Mouse (Mus musculus) T-helper 17 cell (primary cell): ENCODE results near the gene Acrbp.

Source experiments
- in situ Hi-C, 2 experiments: fragments of 300-600 bp; cut with MboI, MseI; formaldehyde crosslinking; loops; 1 replicate in 1 of 2; 2 replicates in 1 of 2; pipeline ENCODE4 v1.15.1; 2025; ENCODE audit warnings: high pct_unique_total_duplicates in 2 of 2

Acrbp gene

DNA sequence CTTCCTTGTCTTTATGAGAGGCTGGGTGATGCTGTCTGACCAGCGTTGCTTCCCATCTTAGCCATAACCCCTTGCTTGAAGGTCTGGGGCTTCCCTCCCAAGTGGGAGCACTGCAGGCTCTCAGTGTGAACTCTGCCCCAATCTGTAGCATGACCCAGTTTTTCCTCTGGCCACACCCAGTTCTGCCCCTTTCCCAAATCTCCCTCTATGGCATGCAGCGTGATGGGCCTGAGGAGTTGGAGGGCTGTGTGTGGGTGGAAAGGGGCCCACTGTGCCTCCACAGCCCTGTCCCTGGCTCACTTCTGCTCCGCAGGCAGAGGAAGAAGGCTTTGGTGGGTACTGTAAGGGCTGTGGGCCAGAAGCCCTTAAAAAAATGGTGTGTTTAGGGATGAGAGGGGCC is 49.0 kb downstream of the Acrbp start:
- in situ Hi-C loops = loop anchor here in 1 of 2 experiments (5.0 kb wide), 1 partner anchor 34 kb away; the partner anchor contains the start of gene Nop2

DNA sequence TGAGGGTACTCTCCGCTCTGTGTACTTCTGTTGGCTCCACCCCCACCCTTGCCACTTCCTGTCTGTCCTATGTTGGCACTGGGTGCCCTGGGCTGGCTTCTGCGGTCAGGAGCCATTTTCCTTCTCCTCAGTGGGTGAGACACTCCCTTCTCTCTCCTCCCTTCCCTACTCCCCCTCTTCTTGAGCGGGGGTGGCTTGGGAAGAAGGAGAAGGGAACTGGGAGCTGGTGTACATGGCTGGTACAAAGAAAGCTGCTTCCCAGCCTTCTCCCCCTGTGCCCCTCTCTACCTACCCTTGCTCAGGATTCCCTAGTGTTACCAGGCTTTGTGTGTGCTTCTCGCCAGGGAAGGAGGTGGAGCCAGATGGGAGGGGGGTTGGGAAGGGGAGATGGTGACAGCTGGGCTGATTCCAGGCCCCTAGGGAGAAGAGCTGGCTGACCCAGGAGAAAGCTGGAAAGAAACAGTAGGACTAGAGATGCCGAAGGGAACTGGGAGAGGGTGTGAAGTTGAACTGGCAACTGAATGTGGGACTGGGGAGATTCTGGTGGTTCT is 50.0 kb downstream of the Acrbp start:
- in situ Hi-C loops = loop anchor here in 1 of 2 experiments (5.0 kb wide), 1 partner anchor 33 kb away; the partner anchor contains the start of gene Nop2

- in situ Hi-C loops = no loop called here
These were observed 52.0 kb downstream of the Acrbp start for GRCm38 (mm10) chr6:125101444-125101843.

DNA sequence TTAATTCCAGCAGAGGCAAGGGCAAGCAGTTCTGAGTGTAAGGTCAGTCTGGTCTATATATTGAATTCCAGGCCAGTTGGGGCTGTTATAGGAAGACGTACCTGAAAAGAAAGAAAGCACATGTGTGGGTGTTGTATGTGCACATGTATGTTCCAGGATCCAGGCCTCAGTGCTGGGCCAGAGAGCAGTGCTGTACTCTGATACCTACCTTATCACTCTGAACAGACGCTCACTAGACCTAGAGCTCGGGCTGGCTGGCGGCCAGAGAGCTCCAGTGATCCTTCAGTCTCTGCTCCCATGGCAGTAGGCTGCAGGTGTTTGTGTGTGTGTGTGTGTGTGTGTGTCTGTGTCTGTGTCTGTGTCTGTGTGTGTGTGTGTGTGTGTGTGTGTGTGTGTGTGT is 54.7 kb downstream of the Acrbp start:
- in situ Hi-C loops = no loop called here

DNA sequence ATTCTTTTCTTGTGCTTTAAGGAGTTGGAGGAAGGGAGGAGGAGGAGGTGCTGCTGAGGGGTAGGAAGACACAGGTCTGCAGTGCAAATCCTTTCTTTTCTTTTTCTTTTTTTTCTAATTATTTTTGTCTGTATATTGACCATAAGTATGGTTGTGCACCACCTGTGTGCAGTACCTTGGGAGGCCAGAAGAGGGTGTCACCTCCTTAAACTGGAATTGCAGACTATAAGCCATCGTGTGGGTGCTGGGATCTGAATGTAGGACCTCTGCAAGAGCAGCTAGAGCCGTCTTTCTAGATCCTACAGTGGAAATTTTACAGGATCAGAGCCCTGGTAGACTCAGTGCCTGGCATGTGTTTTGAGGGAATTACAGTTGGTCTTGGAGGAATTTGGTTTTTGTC is 58.2 kb downstream of the Acrbp start:
- in situ Hi-C loops = no loop called here

GRCm38 (mm10) chr6:125109371-125109770 is 59.9 kb downstream of the Acrbp start:
- in situ Hi-C loops = no loop called here

DNA sequence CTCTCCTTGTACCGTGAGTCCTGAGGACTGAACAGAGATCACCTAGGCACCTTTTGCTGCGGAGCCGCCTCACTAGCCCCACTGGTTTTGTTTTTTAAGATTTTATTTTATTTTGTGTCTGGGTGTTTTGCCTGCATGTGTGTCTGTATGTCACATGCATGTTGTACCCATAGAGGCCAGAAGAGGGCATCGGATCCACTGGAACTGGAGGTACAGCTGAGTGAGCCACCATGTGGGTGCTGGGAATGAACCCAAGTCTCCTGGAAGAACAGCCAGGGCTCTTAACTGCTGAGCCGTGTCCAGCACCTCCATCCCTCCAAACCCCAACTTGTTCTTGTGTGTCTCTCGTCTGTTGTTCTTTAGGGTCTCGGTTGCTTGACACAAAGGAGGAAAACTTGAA is 61.4 kb downstream of the Acrbp start:
- in situ Hi-C loops = loop anchor here in 1 of 2 experiments (10.0 kb wide), 1 partner anchor 64 kb away; no protein-coding TSS in a partner anchor

DNA sequence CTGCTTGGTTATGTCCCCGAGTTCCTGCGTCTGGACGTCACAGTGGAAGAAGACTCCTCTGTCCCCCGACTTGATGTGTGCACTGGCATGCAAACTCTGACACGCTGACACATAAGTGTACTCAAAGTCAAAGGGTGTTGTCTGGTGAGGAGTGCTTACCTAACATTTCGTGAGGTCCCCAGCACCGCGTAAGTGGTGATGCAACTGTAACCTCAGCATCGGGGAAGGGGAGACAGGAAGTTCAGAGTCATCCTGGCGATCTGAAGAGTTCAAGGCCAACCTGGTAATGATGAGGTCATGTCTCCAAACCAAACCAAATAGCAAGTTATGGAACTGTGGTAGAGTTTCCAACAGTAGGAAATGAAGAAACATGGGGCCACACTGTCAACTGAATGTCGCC is 63.1 kb downstream of the Acrbp start:
- in situ Hi-C loops = loop anchor here in 1 of 2 experiments (10.0 kb wide), 1 partner anchor 62 kb away; no protein-coding TSS in a partner anchor
